Mouse (Mus musculus): ENCODE measurements around the gene Nat8f4. TPM values are rescaled to one million over a fixed set of nuclear protein-coding genes. Genes with fewer than 3 reads are reported as not detected.
"Not testable (repeated sequence)": the region's sequence is repeated elsewhere in the genome, so short reads cannot be mapped to it uniquely, and the experiment has no call there.

Nat8f4 gene
- polyA plus RNA-seq, 1 experiment from 2014 or later = 1.3 TPM

DNA sequence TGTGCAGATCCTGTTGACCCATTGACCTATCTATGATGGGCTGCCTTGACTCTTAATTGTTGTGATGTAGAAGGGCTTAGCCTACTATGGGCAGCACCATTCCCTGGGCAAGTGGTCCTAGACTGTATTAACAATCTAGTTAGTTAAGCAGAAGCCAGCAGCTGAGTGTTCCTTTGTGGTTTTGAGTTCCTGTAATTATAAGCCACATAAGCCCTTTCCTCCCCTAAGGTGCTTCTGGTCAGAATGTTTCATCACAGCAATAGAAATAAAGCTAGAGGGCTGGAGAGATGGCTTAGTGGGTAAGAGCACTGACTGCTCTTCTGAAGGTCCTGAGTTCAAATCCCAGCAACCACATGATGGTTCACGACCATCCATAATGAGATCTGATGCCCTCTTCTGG lies 19.0 kb upstream of the Nat8f4 start:
- no peaks in the 10 kb centered on the region for H3K9me3 ChIP-seq (replicated peaks)
- no peak overlapping the region for H3K4me3 ChIP-seq (replicated peaks)
- H3K27me3 ChIP-seq = no peaks in the 10 kb centered on the region
- 63% methylated on average over 1 of the region's 1 CpGs for WGBS (ENCODE audit: insufficient replicate concordance)
- peaks cover 5% of the 10 kb centered on the region; the same call in 1 of the 2 replicates for H3K4me1 ChIP-seq (replicated peaks)
- H3K36me3 ChIP-seq (replicated peaks) = peaks cover 51% of the 10 kb centered on the region
- no peak overlapping the region for H3K4me2 ChIP-seq
- ATAC-seq (ENCODE audit: insufficient read depth) = no peak
- no peak overlapping the region for H3K9ac ChIP-seq
- H3K27ac ChIP-seq (replicated peaks) = no peak overlapping the region

DNA sequence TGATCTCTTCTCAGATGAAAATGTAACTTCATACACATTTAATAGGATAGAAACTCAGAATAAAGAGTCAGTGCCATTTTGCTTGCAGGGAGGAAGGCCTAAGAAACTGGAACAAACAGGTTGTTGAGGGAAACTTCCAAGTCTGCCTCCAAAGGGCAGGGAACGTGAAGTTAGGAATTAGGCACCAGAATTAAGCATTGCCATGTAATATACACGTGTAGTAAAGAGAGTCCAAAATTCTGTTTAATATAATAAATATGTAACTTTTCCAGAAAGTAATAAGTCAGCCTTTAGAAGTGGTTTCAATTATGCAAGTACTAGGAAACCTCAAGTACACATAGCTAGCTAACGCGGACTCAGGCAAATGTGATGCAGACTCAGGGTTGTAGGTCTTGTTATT lies 14.7 kb upstream of the Nat8f4 start:
- Histone ChIP-seq H3K27me3 (no peaks in the 10 kb centered on the region), H3K9ac (no peak overlapping the region), H3K4me2 (no peak overlapping the region), H3K27ac (replicated peaks) (no peak overlapping the region), H3K36me3 (replicated peaks) (peaks cover 16% of the 10 kb centered on the region; the same call in 1 of the 2 replicates), H3K4me3 (replicated peaks) (no peak overlapping the region), H3K4me1 (replicated peaks) (peaks cover 19% of the 10 kb centered on the region), H3K9me3 (replicated peaks) (no peaks in the 10 kb centered on the region)
- no peak for ATAC-seq (ENCODE audit: insufficient read depth)
- WGBS (ENCODE audit: insufficient replicate concordance) = 81% methylated on average over 4 of the region's 4 CpGs

DNA sequence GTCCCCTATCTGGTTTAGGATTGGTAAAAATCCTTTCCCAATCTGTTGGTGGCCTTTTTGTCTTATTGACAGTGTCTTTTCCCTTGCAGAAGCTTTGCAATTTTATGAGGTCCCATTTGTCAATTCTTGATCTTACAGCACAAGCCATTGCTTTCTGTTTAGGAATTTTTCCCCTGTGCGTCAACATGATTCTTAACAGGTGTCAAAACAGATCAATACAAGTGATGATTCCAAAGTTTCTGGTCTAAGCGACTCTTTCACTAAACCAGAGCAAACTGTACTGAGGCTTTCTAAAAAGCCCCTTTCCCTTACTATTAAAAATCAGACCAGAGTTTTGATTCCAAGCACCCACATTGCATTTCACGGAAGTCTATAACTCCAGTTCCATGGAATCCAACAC lies 13.7 kb upstream of the Nat8f4 start:
- not testable (repeated sequence) for H3K27me3 ChIP-seq; ATAC-seq (ENCODE audit: insufficient read depth); H3K9ac ChIP-seq; H3K9me3 ChIP-seq (replicated peaks); H3K4me2 ChIP-seq; H3K27ac ChIP-seq (replicated peaks); H3K4me3 ChIP-seq (replicated peaks)
- Histone ChIP-seq H3K36me3 (replicated peaks) (peaks cover 16% of the 10 kb centered on the region; the same call in 1 of the 2 replicates), H3K4me1 (replicated peaks) (peaks cover 25% of the 10 kb centered on the region)
- 79% methylated on average over 3 of the region's 3 CpGs for whole genome bisulfite sequencing (ENCODE audit: insufficient replicate concordance)

DNA sequence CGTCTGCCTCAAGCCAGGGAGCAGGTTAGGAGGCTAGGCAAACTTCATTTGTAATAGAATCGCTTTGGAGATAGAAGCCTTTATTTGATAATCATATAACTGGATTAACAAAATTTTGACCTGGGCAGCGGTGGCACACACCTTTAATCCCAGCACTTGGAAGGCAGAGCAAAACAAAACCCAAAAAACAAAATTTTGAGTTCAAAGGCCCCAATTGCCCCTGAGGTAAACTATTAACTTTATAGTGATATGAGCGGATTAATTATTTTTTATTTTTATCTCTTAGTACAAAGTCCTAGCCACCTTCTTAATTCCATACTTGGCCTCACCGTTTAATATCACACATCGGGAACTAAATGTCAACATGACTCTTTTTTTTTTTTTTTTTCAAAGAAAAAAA lies 11.9 kb upstream of the Nat8f4 start:
- H3K4me3 ChIP-seq (replicated peaks) = peak overlapping the region; percentile 71
- 72% methylated on average over 6 of the region's 6 CpGs for WGBS (ENCODE audit: insufficient replicate concordance)
- H3K4me2 ChIP-seq = peak overlapping the region; percentile 79
- H3K36me3 ChIP-seq (replicated peaks) = peaks cover 12% of the 10 kb centered on the region; the same call in 1 of the 2 replicates
- peaks cover 29% of the 10 kb centered on the region for H3K4me1 ChIP-seq (replicated peaks)
- no peak for ATAC-seq (ENCODE audit: insufficient read depth)
- no peaks in the 10 kb centered on the region for H3K9me3 ChIP-seq (replicated peaks)
- H3K27ac ChIP-seq (replicated peaks) = peak overlapping the region; percentile 89
- H3K9ac ChIP-seq = peak overlapping the region; percentile 68
- H3K27me3 ChIP-seq = no peaks in the 10 kb centered on the region

DNA sequence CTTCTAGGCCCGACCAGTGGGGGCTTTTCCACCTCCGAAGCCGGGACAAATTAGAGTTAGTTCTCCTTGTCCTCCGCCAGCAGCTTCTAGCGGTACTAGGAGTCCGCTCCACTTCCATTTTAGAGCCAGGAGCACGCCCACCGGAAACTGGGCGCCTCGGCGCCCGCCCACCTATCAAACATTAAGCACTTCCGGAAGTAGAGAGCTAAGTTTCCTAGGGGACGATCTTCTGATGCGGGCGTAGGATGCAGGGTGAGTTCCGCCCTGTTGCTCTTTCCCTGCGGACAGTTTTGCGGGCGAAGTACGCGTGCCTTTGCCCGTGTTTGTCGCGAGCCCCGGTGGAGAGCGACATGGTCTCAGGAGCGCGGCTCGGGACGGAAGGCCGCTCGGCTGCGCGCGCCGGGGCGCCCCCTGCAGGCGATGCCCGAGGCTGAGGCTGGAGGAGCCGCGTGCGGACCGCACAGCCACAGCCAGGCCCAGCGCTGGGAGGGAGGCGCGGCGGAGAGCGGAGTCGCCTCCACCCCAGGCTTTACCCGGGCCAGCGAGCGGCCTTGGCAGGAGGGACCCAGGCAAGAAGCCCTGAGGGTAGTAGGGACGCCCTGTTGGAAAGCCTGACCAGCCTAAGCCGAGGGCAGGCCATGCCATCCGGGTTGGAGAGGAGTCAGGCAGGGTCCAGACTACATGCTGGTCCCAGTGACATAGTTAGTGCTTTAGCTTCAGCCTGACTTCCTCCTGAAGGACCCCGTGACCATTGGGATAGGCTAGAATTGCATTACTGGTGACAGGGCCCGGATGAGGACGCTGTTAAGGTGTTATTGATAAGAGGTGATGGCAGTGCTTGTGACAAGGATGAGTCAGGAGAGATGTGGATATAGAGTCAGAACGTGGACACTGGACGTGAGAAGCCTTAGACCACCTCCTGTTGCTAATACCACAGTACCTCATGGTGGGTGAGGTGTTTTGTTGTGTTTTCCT lies 11.1 kb upstream of the Nat8f4 start, which contains the start of gene Nat8f1:
Gene Nat8f1 (minus strand): TSS at position 149 of the 975 bp plus-strand sequence.
- peak; percentile 97 for ATAC-seq (ENCODE audit: insufficient read depth)
- not testable (repeated sequence) for H3K36me3 ChIP-seq (replicated peaks); H3K27me3 ChIP-seq; H3K9me3 ChIP-seq (replicated peaks)
- Histone ChIP-seq H3K4me1 (replicated peaks) (peaks cover 32% of the 10 kb centered on the region), H3K27ac (replicated peaks) (peak within 1 kb of the TSS; percentile 89), H3K4me2 (peak within 1 kb of the TSS; percentile 79), H3K4me3 (replicated peaks) (peak within 1 kb of the TSS; percentile 71), H3K9ac (peak within 1 kb of the TSS; percentile 68)
- under 1% methylated on average over 61 of the region's 61 CpGs for WGBS (ENCODE audit: insufficient replicate concordance)

DNA sequence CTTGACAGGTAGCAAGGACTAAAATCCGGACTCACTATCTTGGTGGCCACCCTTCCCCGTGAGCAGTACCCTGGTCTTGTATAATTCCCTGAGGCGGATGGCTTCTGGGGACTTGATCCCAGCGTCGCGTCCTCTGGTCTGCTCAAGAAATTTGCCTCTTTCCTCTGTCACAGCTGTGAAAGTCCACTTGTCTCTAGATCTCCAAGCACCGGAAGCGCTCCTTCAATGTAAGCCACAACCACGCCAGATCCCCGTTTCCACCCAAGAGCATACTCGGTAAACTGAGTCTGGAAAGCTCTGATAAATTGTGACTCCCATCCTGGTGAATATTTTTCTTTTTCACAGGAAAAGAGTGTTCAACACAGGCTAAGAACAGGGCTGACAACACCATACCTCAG lies 10.5 kb upstream of the Nat8f4 start:
- no peak for ATAC-seq (ENCODE audit: insufficient read depth)
- WGBS (ENCODE audit: insufficient replicate concordance) = 3% methylated on average over 11 of the region's 11 CpGs

DNA sequence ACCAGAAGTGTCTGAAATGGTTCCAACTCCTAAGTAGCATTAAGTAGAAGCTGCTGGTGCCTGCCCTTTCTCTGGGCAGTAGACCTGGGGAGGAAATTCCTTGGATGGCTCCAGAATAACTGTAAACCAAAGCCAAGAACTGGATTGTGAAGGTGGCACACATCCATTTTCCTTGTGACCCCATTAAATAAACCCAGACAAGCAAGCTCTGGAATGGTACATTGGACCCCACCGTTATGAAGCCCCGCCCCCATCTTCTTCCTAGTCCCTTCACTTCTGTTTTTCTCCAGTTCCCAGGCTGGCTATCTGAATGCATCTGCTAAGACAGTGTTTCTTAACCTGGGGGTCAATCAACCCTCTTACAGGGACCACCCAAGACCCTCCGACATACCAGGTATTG lies 6.9 kb upstream of the Nat8f4 start, which contains the start of gene Tprkb:
Gene Tprkb (plus strand): TSS at position 279 of the 400 bp plus-strand sequence.
- ATAC-seq (ENCODE audit: insufficient read depth) = no peak
- no peak within 1 kb of the TSS for H3K4me3 ChIP-seq (replicated peaks)
- H3K36me3 ChIP-seq (replicated peaks) = no peaks in the 10 kb centered on the region
- WGBS (ENCODE audit: insufficient replicate concordance) = 39% methylated on average over 3 of the region's 3 CpGs
- H3K4me2 ChIP-seq = no peak within 1 kb of the TSS
- H3K27me3 ChIP-seq = no peaks in the 10 kb centered on the region
- H3K9me3 ChIP-seq (replicated peaks) = no peaks in the 10 kb centered on the region
- no peak within 1 kb of the TSS for H3K27ac ChIP-seq (replicated peaks)
- H3K9ac ChIP-seq = no peak within 1 kb of the TSS
- H3K4me1 ChIP-seq (replicated peaks) = peaks cover 37% of the 10 kb centered on the region

More for the DNA sequence above, 10.5 kb upstream of the Nat8f4 start:
- Histone ChIP-seq H3K4me3 (replicated peaks) (peak overlapping the region; percentile 71), H3K9me3 (replicated peaks) (no peaks in the 10 kb centered on the region), H3K4me2 (peak overlapping the region; percentile 79), H3K27ac (replicated peaks) (peak overlapping the region; percentile 89), H3K27me3 (no peaks in the 10 kb centered on the region), H3K4me1 (replicated peaks) (peaks cover 32% of the 10 kb centered on the region), H3K9ac (peak overlapping the region; percentile 68), H3K36me3 (replicated peaks) (no peaks in the 10 kb centered on the region)

DNA sequence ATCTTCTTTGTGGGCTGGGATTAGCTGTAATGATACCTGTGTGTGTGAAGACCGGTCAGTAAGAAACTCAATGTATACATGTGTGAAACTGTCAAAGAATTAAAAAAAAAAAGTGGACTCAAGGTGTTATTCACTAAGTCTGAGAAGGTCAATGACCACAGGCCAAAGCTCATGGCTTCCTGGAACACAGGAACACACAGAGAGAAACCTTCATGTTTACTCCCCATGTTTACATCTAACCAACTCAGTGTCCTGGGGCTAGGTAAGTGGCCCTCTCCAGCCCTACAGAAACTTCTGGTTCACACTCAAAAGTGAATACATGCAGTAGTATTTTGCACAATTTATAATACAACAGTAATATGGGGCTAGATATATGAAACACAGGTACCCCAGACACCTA lies 5.0 kb upstream of the Nat8f4 start:
- WGBS (ENCODE audit: insufficient replicate concordance) = 53% methylated on average over 1 of the region's 1 CpGs
- H3K27me3 ChIP-seq = no peaks in the 10 kb centered on the region
- ATAC-seq (ENCODE audit: insufficient read depth) = no peak

DNA sequence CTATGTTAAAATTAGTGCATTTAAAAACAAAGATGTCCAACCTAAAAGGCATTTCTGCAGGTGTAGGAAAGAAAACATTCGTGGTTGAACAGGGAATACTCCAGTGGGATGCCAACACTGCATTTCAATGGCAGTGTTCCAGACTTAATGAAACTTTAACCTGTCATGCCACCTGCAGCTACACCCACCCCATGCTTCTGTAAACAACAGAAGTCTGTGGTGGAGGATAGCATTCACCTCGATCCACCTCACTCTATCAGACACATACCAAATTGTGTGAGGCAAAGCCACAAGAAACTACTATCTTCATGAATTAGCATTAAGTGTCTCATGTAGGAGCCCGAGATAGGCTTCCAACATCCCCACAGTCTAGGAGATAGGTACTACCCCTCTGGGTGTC lies 3.7 kb upstream of the Nat8f4 start:
- no peak for ATAC-seq (ENCODE audit: insufficient read depth)
- Histone ChIP-seq H3K4me3 (replicated peaks) (no peak overlapping the region), H3K4me2 (no peak overlapping the region), H3K36me3 (replicated peaks) (no peaks in the 10 kb centered on the region), H3K9ac (no peak overlapping the region), H3K27ac (replicated peaks) (0 out of 2 replicates have a peak overlapping the region, but pooled peaks have one; percentile 11), H3K4me1 (replicated peaks) (peaks cover 17% of the 10 kb centered on the region), H3K27me3 (no peaks in the 10 kb centered on the region), H3K9me3 (replicated peaks) (no peaks in the 10 kb centered on the region)
- 26% methylated on average over 3 of the region's 3 CpGs for WGBS (ENCODE audit: insufficient replicate concordance)

More for the DNA sequence above, 5.0 kb upstream of the Nat8f4 start:
- peaks cover 25% of the 10 kb centered on the region for H3K4me1 ChIP-seq (replicated peaks)
- no peaks in the 10 kb centered on the region for H3K36me3 ChIP-seq (replicated peaks)
- H3K4me3 ChIP-seq (replicated peaks) = no peak overlapping the region
- H3K4me2 ChIP-seq = no peak overlapping the region
- H3K9ac ChIP-seq = no peak overlapping the region
- no peak overlapping the region for H3K27ac ChIP-seq (replicated peaks)
- H3K9me3 ChIP-seq (replicated peaks) = no peaks in the 10 kb centered on the region

DNA sequence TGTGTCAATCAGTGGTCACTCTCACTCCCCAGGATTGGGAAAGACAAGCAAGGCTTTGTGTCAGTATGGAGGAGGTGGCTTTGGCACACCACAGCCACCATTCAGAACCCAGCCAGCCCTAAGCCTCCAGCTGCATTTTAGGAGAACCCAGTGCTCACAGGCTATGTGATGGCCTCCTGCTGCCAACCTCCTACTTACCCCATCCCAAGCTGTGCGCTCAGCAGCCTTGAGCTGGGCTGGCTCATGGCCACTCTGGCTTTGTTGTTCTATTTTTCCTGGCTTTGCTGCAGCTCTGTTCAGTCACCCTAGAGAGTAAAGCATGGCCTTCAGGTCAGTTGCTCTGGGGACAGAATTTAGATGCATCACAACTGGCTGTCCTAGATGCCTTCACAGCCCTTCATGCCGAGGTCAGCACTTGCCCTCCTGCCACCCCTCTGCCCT lies 2.2 kb upstream of the Nat8f4 start:
- not testable (repeated sequence) for H3K27me3 ChIP-seq; H3K4me3 ChIP-seq (replicated peaks); H3K9ac ChIP-seq; H3K4me2 ChIP-seq; ATAC-seq (ENCODE audit: insufficient read depth); H3K36me3 ChIP-seq (replicated peaks); H3K27ac ChIP-seq (replicated peaks); H3K9me3 ChIP-seq (replicated peaks)
- 62% methylated on average over 2 of the region's 2 CpGs for WGBS (ENCODE audit: insufficient replicate concordance)
- H3K4me1 ChIP-seq (replicated peaks) = peaks cover 17% of the 10 kb centered on the region

DNA sequence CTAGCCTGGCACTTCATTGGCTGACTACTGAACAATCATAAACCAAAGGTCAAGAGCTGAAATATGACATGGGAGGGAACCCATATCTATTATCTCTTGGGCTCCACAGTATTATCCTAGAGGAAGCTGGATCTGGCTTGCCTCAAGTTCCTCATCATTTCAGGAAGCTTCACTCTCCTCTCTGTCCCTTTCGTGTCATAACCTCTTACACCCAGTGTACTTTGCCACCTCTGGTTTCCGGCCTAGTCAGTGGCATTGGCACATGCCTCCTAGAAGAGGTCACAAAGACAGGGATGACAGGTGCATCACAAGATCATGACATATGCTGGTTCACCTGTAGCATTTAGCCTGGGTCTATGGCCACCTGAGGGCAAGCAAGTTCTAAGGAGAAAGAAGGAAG lies 2.4 kb downstream of the Nat8f4 start:
- Histone ChIP-seq H3K27me3 (no peaks in the 10 kb centered on the region), H3K27ac (replicated peaks) (no peak overlapping the region), H3K4me3 (replicated peaks) (no peak overlapping the region), H3K9me3 (replicated peaks) (no peaks in the 10 kb centered on the region), H3K9ac (no peak overlapping the region), H3K36me3 (replicated peaks) (no peaks in the 10 kb centered on the region), H3K4me2 (no peak overlapping the region), H3K4me1 (replicated peaks) (no peaks in the 10 kb centered on the region)
- 61% methylated on average over 2 of the region's 2 CpGs for WGBS (ENCODE audit: insufficient replicate concordance)
- ATAC-seq (ENCODE audit: insufficient read depth) = no peak

Measured in liver, embryonic 15.5 days (tissue).